ENCODE assay signal across 17 mouse cellular contexts in the genomic region with DNA sequence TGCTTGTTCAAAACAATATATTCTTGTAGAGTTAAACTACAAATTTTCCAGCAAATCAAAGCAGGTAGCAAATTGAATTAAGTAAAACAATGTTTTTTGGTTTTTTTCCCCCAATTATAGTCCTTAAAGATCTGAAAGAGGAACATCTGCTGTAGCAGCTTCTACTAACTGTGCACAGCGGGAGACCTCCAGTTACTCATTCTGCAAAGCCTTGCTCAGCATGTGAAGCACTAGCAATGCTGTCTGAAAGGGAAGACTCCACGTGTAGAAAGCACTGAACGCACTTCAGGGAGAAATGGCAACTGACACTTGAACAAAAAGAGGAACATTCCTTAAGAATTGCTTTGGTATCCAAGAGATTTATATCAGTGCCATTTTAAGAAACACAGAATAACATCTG.
A peak's percentile ranks its signal among the peaks of the same experiment; 100 is the strongest.
DNase-seq lines count a peak whose midpoint lies in the region; ATAC-seq and TF ChIP-seq lines count a peak whose summit lies in the region.
"Had no signal": no experiment of that assay in that cellular context is flagged by ENCODE, and none has a peak within 500 bp of the region (broad histone marks: within the 10 kb centered on the region; RNA-seq: fewer than 3 reads in every experiment).

No protein-coding gene starts in this region.

- 3% methylated on average over 3 of the region's 3 CpGs for WGBS in hindbrain, embryonic 15.5 days
- WGBS in neural tube, embryonic 14.5 days = 5% methylated on average over 3 of the region's 3 CpGs
- 17% methylated on average over 3 of the region's 3 CpGs for WGBS in stomach, postnatal 0 days
- 20% methylated on average over 3 of the region's 3 CpGs for WGBS in intestine, embryonic 15.5 days

- H3K27me3 ChIP-seq in hindbrain, embryonic 15.5 days = no peaks in the 10 kb centered on the region
- H3K27me3 ChIP-seq in neural tube, embryonic 14.5 days (ENCODE audit: control insufficient read depth, insufficient read depth, low read length) = no peaks in the 10 kb centered on the region
- no peaks in the 10 kb centered on the region for H3K27me3 ChIP-seq in stomach, postnatal 0 days (ENCODE audit: control insufficient read depth, insufficient read depth, low read length)
- H3K27me3 ChIP-seq in intestine, embryonic 15.5 days (replicated peaks) = no peaks in the 10 kb centered on the region
- H3K27me3 ChIP-seq: limb, embryonic 15.5 days had no signal

- TF ChIP-seq EP300 in stomach, postnatal 0 days (optimal IDR thresholded peaks at IDR 0.05) = no peak

- H3K4me3 ChIP-seq in hindbrain, embryonic 15.5 days = no peak overlapping the region
- no peak overlapping the region for H3K4me3 ChIP-seq in neural tube, embryonic 14.5 days (ENCODE audit: low read depth, low read length)
- no peak overlapping the region for H3K4me3 ChIP-seq in stomach, postnatal 0 days (ENCODE audit: low read depth, low read length)
- H3K4me3 ChIP-seq in intestine, embryonic 15.5 days (replicated peaks) = no peak overlapping the region
- H3K4me3 ChIP-seq: limb, embryonic 15.5 days; myocyte had no signal

- H3K9me3 ChIP-seq in hindbrain, embryonic 15.5 days = no peaks in the 10 kb centered on the region
- H3K9me3 ChIP-seq in neural tube, embryonic 14.5 days (ENCODE audit: control insufficient read depth, low read length) = no peaks in the 10 kb centered on the region
- no peaks in the 10 kb centered on the region for H3K9me3 ChIP-seq in stomach, postnatal 0 days (ENCODE audit: control insufficient read depth, low read length)
- no peaks in the 10 kb centered on the region for H3K9me3 ChIP-seq in intestine, embryonic 15.5 days
- H3K9me3 ChIP-seq: limb, embryonic 15.5 days had no signal

- no peak for TF ChIP-seq CTCF in stomach, postnatal 0 days (IDR thresholded peaks at IDR 0.05; ENCODE audit: low read depth)

- peak; percentile 51 to 60 for DNase-seq in cerebellum, postnatal 14 days
- DNase-seq in embryo, embryonic 10.5 days (ENCODE audit: low spot score) = peak; percentile 64
- DNase-seq in stomach, postnatal 0 days (ENCODE audit: low spot score) = no peak
- no peak for DNase-seq in thymus, postnatal 25 days
- DNase-seq: adrenal gland, postnatal 14 days; cerebellum, adult 8-10 months; heart, postnatal 10 days; kidney, adult 9 months; lung, postnatal 10 days; right cerebral cortex, postnatal 14 days; thymus, postnatal 4 days had no signal

- H3K4me1 ChIP-seq in hindbrain, embryonic 15.5 days (replicated peaks) = no peaks in the 10 kb centered on the region
- no peaks in the 10 kb centered on the region for H3K4me1 ChIP-seq in neural tube, embryonic 14.5 days (ENCODE audit: control insufficient read depth, insufficient read depth, low read length)
- H3K4me1 ChIP-seq in stomach, postnatal 0 days (replicated peaks; ENCODE audit: control insufficient read depth, insufficient read depth) = no peaks in the 10 kb centered on the region
- H3K4me1 ChIP-seq in intestine, embryonic 15.5 days (replicated peaks) = no peaks in the 10 kb centered on the region
- H3K4me1 ChIP-seq: limb, embryonic 15.5 days had no signal

- no peak for ATAC-seq in cerebellum, adult (ENCODE audit: insufficient number of reproducible peaks, low FRiP score, low TSS enrichment)
- 0 out of 2 replicates have a peak, but pooled peaks have one; percentile 69 for ATAC-seq in hindbrain, embryonic 15.5 days (ENCODE audit: low FRiP score, low read depth)
- ATAC-seq in neural tube, embryonic 14.5 days (ENCODE audit: low read depth) = peak; percentile 76; the same call in 1 of the 2 replicates
- no peak for ATAC-seq in stomach, postnatal 0 days (ENCODE audit: low FRiP score, low TSS enrichment)
- ATAC-seq in intestine, embryonic 15.5 days = no peak

- no peak overlapping the region for H3K9ac ChIP-seq in hindbrain, embryonic 15.5 days
- H3K9ac ChIP-seq in neural tube, embryonic 14.5 days (replicated peaks; ENCODE audit: low read depth, low read length) = no peak overlapping the region
- H3K9ac ChIP-seq in stomach, postnatal 0 days (ENCODE audit: low read length) = no peak overlapping the region
- H3K9ac ChIP-seq in intestine, embryonic 15.5 days = no peak overlapping the region
- H3K9ac ChIP-seq: limb, embryonic 15.5 days had no signal

- no peak overlapping the region for H3K27ac ChIP-seq in hindbrain, embryonic 15.5 days (replicated peaks)
- H3K27ac ChIP-seq in neural tube, embryonic 14.5 days (ENCODE audit: low read depth, low read length) = no peak overlapping the region
- H3K27ac ChIP-seq in stomach, postnatal 0 days (replicated peaks) = no peak overlapping the region
- H3K27ac ChIP-seq in intestine, embryonic 15.5 days = no peak overlapping the region
- H3K27ac ChIP-seq: limb, embryonic 15.5 days had no signal

- no peak overlapping the region for H3K4me2 ChIP-seq in hindbrain, embryonic 15.5 days
- H3K4me2 ChIP-seq in neural tube, embryonic 14.5 days (ENCODE audit: low read depth, low read length) = no peak overlapping the region
- H3K4me2 ChIP-seq in stomach, postnatal 0 days (replicated peaks; ENCODE audit: low read depth) = no peak overlapping the region
- H3K4me2 ChIP-seq in intestine, embryonic 15.5 days (replicated peaks) = no peak overlapping the region
- H3K4me2 ChIP-seq: limb, embryonic 15.5 days had no signal

- no peaks in the 10 kb centered on the region for H3K36me3 ChIP-seq in hindbrain, embryonic 15.5 days
- H3K36me3 ChIP-seq in neural tube, embryonic 14.5 days (ENCODE audit: control insufficient read depth, insufficient read depth, low read length) = no peaks in the 10 kb centered on the region
- H3K36me3 ChIP-seq in stomach, postnatal 0 days (ENCODE audit: control insufficient read depth, insufficient read depth, low read length) = no peaks in the 10 kb centered on the region
- no peaks in the 10 kb centered on the region for H3K36me3 ChIP-seq in intestine, embryonic 15.5 days
- H3K36me3 ChIP-seq: limb, embryonic 15.5 days had no signal

Comparison
In these comparisons a context has a peak if more than half of its experiments do, and no peak if none do; other contexts are left out.
1. DNase-seq: peak in cerebellum, postnatal 14 days (2 of 2) and embryo, embryonic 10.5 days (single experiment); none in stomach, postnatal 0 days (single experiment) and thymus, postnatal 25 days (single experiment).
2. ATAC-seq: peak in hindbrain, embryonic 15.5 days (single experiment) and neural tube, embryonic 14.5 days (single experiment); none in cerebellum, adult (single experiment), stomach, postnatal 0 days (single experiment) and intestine, embryonic 15.5 days (single experiment).